Mouse (Mus musculus): ENCODE results near the gene Reg3a. TPM values are rescaled to one million over a fixed set of nuclear protein-coding genes. Genes with fewer than 3 reads are reported as not detected.

The Reg3a gene
- polyA plus RNA-seq, 1 experiment = not detected

GRCm38 (mm10) chr6:78425497-78425896 lies 45.0 kb downstream of the Reg3a start:
- Histone ChIP-seq H3K4me1 (ENCODE audit: control insufficient read depth, insufficient read depth, low read length) (no peaks in the 10 kb centered on the region), H3K27ac (ENCODE audit: insufficient read depth, low read length) (no peak overlapping the region), H3K4me3 (ENCODE audit: insufficient read depth, low read length) (no peak overlapping the region)
- TF ChIP-seq CTCF (IDR thresholded peaks at IDR 0.05; ENCODE audit: extremely low read depth, insufficient read depth, low read length) (no peak), POLR2A (IDR thresholded peaks at IDR 0.05; ENCODE audit: extremely low read depth, insufficient read depth, low read length) (no peak)

Other genes with a start within 250 kb of the Reg3a start
- 0.23 and 0.38 TPM in 2 replicates for gene Reg3b, start 10.1 kb upstream of the Reg3a start, polyA plus RNA-seq (2012; rRNA removed)
- not detected in 2 replicates for gene Reg3d, start 1.8 kb upstream of the Reg3a start, polyA plus RNA-seq (2012; rRNA removed)
- not detected in 2 replicates for gene Reg2, start 14.9 kb downstream of the Reg3a start, polyA plus RNA-seq (2012; rRNA removed)
- gene Reg1, start 42.0 kb downstream of the Reg3a start, polyA plus RNA-seq (2012; rRNA removed) = not detected in 2 replicates
- gene Reg3g, start 88.2 kb downstream of the Reg3a start, polyA plus RNA-seq (2012; rRNA removed) = 0.19 TPM in 1 of 2 replicates, not detected in the other